Mouse (Mus musculus): Measurements from ENCODE around the gene Sypl2.
A peak's percentile ranks its signal among the peaks of the same experiment; 100 is the strongest.
"Not testable (repeated sequence)": the region's sequence is repeated elsewhere in the genome, so short reads cannot be mapped to it uniquely, and the experiment has no call there.

The Sypl2 gene

GRCm38 (mm10) chr3:108226558-108227350 is at the start of gene Sypl2:
Gene Sypl2, minus strand, starts transcription at chr3:108226648.
- DNase-seq, result peak; percentile 48

GRCm38 (mm10) chr3:108259319-108259718 is 32.9 kb upstream of the Sypl2 start:
- DNase-seq, result no peak

- no peak for DNase-seq
Observed at GRCm38 (mm10) chr3:108257831-108258500, 31.5 kb upstream of the Sypl2 start.

- peak; percentile 94 for DNase-seq
Observed at GRCm38 (mm10) chr3:108256719-108257637, 30.5 kb upstream of the Sypl2 start, which contains the start of gene Psma5. Gene Psma5, plus strand, starts transcription at chr3:108256926.

- DNase-seq, result no peak
Observed at GRCm38 (mm10) chr3:108246857-108247256, 20.4 kb upstream of the Sypl2 start.

GRCm38 (mm10) chr3:108241243-108241839 is 14.9 kb upstream of the Sypl2 start:
- no peak for DNase-seq

GRCm38 (mm10) chr3:108237474-108238102 is 11.1 kb upstream of the Sypl2 start:
- not testable (repeated sequence) for DNase-seq

GRCm38 (mm10) chr3:108231646-108232045 is 5.2 kb upstream of the Sypl2 start:
- DNase-seq, result no peak

- no peak for DNase-seq
Observed at GRCm38 (mm10) chr3:108227521-108227920, 1.1 kb upstream of the Sypl2 start.

- DNase-seq, result no peak
Observed at GRCm38 (mm10) chr3:108225711-108226557, 514 bp downstream of the Sypl2 start.

- DNase-seq, result no peak
Observed at GRCm38 (mm10) chr3:108220661-108221060, 5.8 kb downstream of the Sypl2 start.

- no peak for DNase-seq
Observed at GRCm38 (mm10) chr3:108214734-108215133, 11.7 kb downstream of the Sypl2 start.

- DNase-seq, result no peak
Observed at GRCm38 (mm10) chr3:108212406-108212805, 14.0 kb downstream of the Sypl2 start.

GRCm38 (mm10) chr3:108211845-108212244 is 14.6 kb downstream of the Sypl2 start:
- no peak for DNase-seq

GRCm38 (mm10) chr3:108210771-108211139 is 15.7 kb downstream of the Sypl2 start, which contains the start of gene Atxn7l2:
Gene Atxn7l2, minus strand, starts transcription at chr3:108210934.
- DNase-seq, result peak; percentile 78

- DNase-seq, result peak; percentile 95
Observed at GRCm38 (mm10) chr3:108209946-108210770, 16.3 kb downstream of the Sypl2 start.

- no peak for DNase-seq
Observed at GRCm38 (mm10) chr3:108209536-108209935, 16.9 kb downstream of the Sypl2 start.

GRCm38 (mm10) chr3:108209001-108209400 is 17.4 kb downstream of the Sypl2 start:
- DNase-seq, result no peak

GRCm38 (mm10) chr3:108206731-108207375 is 19.6 kb downstream of the Sypl2 start:
- no peak for DNase-seq

GRCm38 (mm10) chr3:108205601-108206000 is 20.8 kb downstream of the Sypl2 start:
- no peak for DNase-seq

All from thymus, postnatal 4 days (tissue).